Mouse (Mus musculus) thymus, postnatal 4 days (tissue): ENCODE data around the gene Glrx3.

Experiments
- DNase-seq: peaks from one replicate; pipeline ENCODE4 v3.0.0; 2021

Gene Glrx3

DNA sequence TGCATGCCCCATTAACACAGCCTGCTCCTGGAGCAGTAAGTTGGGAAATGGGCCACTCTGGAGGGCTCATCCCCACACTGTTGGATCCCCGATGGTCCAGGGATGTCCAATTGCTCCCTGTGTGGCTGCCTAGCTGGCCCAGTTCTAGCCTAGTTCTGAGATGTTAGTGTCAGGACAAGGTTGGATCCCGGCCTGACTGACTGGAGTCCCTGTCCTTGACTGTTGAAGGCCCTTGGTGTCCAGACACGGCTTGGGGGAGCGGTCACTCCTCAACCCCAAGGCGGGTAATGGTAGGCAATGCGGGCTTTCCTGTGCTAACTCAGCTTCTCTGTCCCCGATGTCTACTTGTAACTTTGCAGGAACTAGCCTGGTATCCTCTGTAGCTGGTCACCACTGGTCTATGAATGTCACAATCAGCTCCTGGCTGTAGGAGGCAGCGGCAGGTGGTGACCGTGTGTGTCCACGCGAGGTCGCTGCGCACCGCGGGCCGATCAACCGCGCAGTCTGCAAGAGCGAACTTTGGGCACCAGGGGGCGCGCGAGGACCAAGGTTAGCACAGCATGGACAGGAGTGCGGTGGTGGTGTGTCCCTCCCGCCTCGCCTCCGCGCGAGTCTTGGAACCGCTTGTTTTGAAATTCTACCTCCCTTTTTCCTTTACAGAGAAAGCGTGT is 40.7 kb downstream of the Glrx3 start:
- peak; percentile 98 for DNase-seq

DNA sequence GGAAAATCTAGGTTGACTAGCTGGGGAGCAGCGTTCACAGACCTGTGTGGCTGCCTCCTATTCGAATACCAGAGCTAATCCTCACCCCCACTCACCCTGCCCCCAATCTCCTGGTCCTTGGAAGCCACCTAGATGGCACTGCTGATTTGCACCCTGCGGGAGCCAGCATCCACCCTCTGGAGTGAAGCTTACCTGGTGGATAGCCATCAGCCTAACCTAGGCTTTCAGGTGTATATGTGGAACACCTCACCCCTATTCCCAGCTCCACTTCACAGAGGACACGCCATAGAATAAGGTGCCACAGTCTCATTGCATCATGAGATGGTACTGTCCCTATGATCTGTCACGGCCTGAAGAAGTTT is 41.2 kb downstream of the Glrx3 start:
- DNase-seq = no peak

GRCm38 (mm10) chr7:137480839-137481238 is 43.4 kb downstream of the Glrx3 start:
- DNase-seq = no peak

- no peak for DNase-seq
These were observed 46.6 kb downstream of the Glrx3 start for GRCm38 (mm10) chr7:137483987-137484386.

GRCm38 (mm10) chr7:137488391-137488790 is 51.0 kb downstream of the Glrx3 start:
- DNase-seq = no peak

DNA sequence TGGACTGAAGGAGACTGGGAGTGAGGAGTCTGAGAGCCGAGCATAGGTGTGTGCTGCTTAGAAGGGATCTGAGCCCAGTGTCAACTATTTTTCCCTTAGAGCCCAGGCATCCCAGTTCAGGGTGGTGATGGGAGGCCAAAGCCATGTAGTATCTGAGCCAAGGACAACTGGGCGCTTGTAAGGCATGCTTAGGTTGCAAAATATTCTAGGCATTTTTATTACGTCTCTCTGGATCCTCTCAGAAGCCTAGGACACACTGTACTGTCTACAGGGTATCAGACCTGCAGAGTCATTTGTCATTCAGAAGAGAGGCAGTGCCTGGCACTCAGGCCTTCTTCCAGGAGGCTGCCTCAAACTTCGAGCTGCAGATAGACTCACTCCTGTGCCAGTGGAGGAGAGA is 53.3 kb downstream of the Glrx3 start:
- no peak for DNase-seq

- no peak for DNase-seq
These were observed 55.0 kb downstream of the Glrx3 start for GRCm38 (mm10) chr7:137492307-137492973.

DNA sequence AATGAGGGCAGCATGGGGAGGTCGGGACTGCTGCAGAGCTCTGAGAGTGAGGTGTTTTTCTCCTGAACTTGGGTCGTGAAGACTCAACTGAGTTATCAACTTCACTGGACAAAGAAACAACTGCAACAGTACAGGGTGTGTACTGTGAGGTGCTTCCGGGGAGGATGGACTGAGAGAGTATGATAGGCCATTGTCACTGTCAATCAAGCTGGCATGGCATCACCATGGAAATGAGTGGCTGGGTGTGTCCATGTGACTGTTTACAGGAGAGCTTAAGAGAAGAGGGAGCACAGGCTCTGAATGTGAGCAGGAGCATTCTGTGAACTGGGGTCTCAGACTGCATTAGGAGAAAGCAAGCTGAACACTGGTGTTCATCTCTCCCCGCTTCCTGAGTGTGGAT is 61.3 kb downstream of the Glrx3 start:
- DNase-seq = no peak

- no peak for DNase-seq
These were observed 80.2 kb downstream of the Glrx3 start for GRCm38 (mm10) chr7:137517588-137517987.

GRCm38 (mm10) chr7:137518028-137518576 is 80.7 kb downstream of the Glrx3 start:
- no peak for DNase-seq
